Mouse (Mus musculus) small intestine, adult 2 months (tissue): Measurements from ENCODE around the gene C2.

Experiments
- CTCF ChIP-seq: fragments of 200-500 bp; IDR thresholded peaks from 2 replicates; pipeline ENCODE4 v1.5.1; 2012; ENCODE audit warnings: low read depth, mild to moderate bottlenecking, control low read depth, inconsistent platforms, low read length, moderate library complexity, mixed read lengths; ENCODE audit not compliant: insufficient replicate concordance, insufficient read length; ENCODE audit errors: extremely low read depth
- POLR2A ChIP-seq: fragments of 200-500 bp; IDR thresholded peaks from 2 replicates; pipeline ENCODE4 v1.6.1; 2012; ENCODE audit warnings: low read depth, mild to moderate bottlenecking, control low read depth, inconsistent platforms, low read length, moderate library complexity

GRCm38 (mm10) chr17:34881166-34881565 lies 16.9 kb downstream of the C2 start:
- TF ChIP-seq CTCF = no peak
- TF ChIP-seq POLR2A = no peak
